Mouse (Mus musculus) midbrain, embryonic 14.5 days (tissue): Measurements from ENCODE around the gene Col7a1. TPM values are rescaled to one million over a fixed set of nuclear protein-coding genes. Genes with fewer than 3 reads are reported as not detected.

Source experiments
- ATAC-seq: fragments of 200-750 bp; cut with Nextera tagmentation; 2 replicates; pipeline ENCODE4 v1.8.0; 2017; ENCODE audit warnings: moderate number of reproducible peaks, moderate library complexity; ENCODE audit not compliant: low FRiP score, low TSS enrichment
- DNase-seq: peaks from one replicate; pipeline ENCODE4 v3.0.0-alpha.2; 2015
- H3K27ac ChIP-seq: fragments of 300-500 bp; sonication (generic); replicated peaks from 2 replicates; pipeline ENCODE4 v1.5.1; 2014; ENCODE audit warnings: mild to moderate bottlenecking, low read depth, low read length, moderate library complexity
- H3K27me3 ChIP-seq: fragments of 300-500 bp; sonication (generic); 2 replicates; pipeline ENCODE4 v1.6.1; 2014; ENCODE audit warnings: low read length, control low read depth, mixed read lengths; ENCODE audit not compliant: control insufficient read depth, insufficient read depth
- H3K36me3 ChIP-seq: fragments of 300-500 bp; sonication (generic); 2 replicates; pipeline ENCODE4 v1.6.1; 2014; ENCODE audit warnings: low read length, control low read depth; ENCODE audit not compliant: control insufficient read depth, insufficient read depth
- H3K4me1 ChIP-seq: fragments of 300-500 bp; sonication (generic); 2 replicates; pipeline ENCODE4 v1.6.1; 2014; ENCODE audit warnings: mild to moderate bottlenecking, antibody characterized with exemption, low read length, control low read depth; ENCODE audit not compliant: control insufficient read depth, insufficient read depth
- H3K4me2 ChIP-seq: fragments of 300-500 bp; sonication (generic); 2 replicates; pipeline ENCODE4 v1.6.1; 2014; ENCODE audit warnings: mild to moderate bottlenecking, low read length, moderate library complexity
- H3K4me3 ChIP-seq: fragments of 300-500 bp; sonication (generic); replicated peaks from 2 replicates; pipeline ENCODE4 v1.5.1; 2014; ENCODE audit warnings: low read depth, low read length
- H3K9ac ChIP-seq: fragments of 300-500 bp; sonication (generic); replicated peaks from 2 replicates; pipeline ENCODE4 v1.6.1; 2014; ENCODE audit warnings: mild to moderate bottlenecking, low read length, moderate library complexity
- H3K9me3 ChIP-seq: fragments of 300-500 bp; sonication (generic); 2 replicates; pipeline ENCODE4 v1.6.1; 2016; ENCODE audit warnings: low read length, control low read depth, mixed read lengths; ENCODE audit not compliant: control insufficient read depth
- WGBS: fragments of 180-500 bp; shearing (Covaris S2); extraction: QIAGEN DNeasy Blood & Tissue Kit; methylation state at CpG from one replicate; pipeline ENCODE4 v1.1.7; 2014; 5-methylcytosine and 5-hydroxymethylcytosine counted together
- polyA plus RNA-seq: library from polyadenylated mRNA; unstranded; fragments of >200 nt; fragmentation: Nextera tagmentation; extraction: Ambion mirVana; gene quantifications from 2 replicates; pipeline ENCODE4 v1.2.1, GENCODE M21; 2014

Gene Col7a1
- polyA plus RNA-seq, 1 experiment from 2014 or later: 1.5 TPM

DNA sequence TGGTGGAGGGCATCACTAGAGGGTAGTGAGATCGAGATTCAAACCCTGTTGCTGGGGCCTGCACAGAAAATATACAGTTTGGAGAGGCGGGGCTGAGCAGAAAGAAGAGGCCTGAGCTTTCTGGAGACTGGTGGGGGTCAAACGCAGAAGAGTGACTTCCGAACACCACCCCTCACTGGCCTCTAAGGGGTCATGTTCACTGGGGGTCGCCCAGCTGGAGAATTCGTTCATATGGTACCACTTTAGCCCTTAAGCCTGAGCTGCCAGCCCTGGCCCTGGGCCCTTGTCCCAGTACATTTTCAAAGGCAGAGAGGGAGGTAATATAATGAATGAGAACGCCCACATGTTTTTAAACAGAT lies 37.1 kb downstream of the Col7a1 start:
- no peaks in the 10 kb centered on the region for H3K27me3 ChIP-seq
- peaks cover 18% of the 10 kb centered on the region for H3K4me1 ChIP-seq
- no peak overlapping the region for H3K27ac ChIP-seq
- H3K4me3 ChIP-seq: no peak overlapping the region
- 85% methylated on average over 7 of the region's 7 CpGs for WGBS
- DNase-seq: no peak
- ATAC-seq: no peak
- H3K9ac ChIP-seq: no peak overlapping the region
- H3K36me3 ChIP-seq: no peaks in the 10 kb centered on the region
- H3K9me3 ChIP-seq: no peaks in the 10 kb centered on the region
- H3K4me2 ChIP-seq: no peak overlapping the region

DNA sequence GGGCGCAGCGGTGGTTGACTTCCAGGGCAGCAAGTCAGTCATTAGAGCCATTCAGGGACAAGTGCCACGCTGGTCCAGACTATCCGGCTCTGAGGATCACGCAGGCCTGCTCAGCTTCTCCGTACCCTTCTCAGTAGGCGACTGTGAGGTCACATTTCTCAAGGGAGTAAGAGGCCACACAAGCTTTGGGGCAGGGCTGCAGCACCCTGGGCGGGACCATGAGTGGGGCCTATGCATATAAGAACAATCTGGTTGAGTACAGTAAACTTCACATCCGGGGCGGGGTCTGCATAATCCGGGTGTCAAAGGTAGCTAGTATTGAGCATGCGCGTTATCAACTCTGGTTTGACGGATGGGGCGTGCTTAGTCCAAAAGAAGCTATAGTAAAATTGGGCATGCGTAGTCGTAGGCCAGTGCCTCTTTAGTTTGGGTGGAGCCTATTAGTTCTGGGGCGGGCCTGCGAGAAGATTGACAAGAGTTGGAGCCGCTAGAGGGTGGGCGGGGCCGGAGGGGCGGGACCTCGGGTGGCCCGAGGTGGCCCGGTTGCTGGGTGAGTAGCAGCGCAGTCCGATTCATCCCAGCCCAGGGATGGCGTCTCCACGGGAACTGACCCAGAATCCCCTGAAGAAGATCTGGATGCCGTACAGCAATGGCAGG lies 38.2 kb downstream of the Col7a1 start, which contains the start of gene Pfkfb4:
TSS of gene Pfkfb4 (plus strand) at position 351 of the 657 bp plus-strand sequence.
- H3K4me3 ChIP-seq: peak within 1 kb of the TSS; percentile 59
- no peaks in the 10 kb centered on the region for H3K27me3 ChIP-seq
- peak within 1 kb of the TSS; percentile 69 for H3K9ac ChIP-seq
- peak within 1 kb of the TSS; percentile 74 for H3K4me2 ChIP-seq
- WGBS: 2% methylated on average over 31 of the region's 31 CpGs
- H3K27ac ChIP-seq: peak within 1 kb of the TSS; percentile 81
- ATAC-seq (peak; percentile 96), DNase-seq (peak; percentile 99)
- H3K9me3 ChIP-seq: no peaks in the 10 kb centered on the region
- peaks cover 20% of the 10 kb centered on the region for H3K4me1 ChIP-seq
- no peaks in the 10 kb centered on the region for H3K36me3 ChIP-seq

DNA sequence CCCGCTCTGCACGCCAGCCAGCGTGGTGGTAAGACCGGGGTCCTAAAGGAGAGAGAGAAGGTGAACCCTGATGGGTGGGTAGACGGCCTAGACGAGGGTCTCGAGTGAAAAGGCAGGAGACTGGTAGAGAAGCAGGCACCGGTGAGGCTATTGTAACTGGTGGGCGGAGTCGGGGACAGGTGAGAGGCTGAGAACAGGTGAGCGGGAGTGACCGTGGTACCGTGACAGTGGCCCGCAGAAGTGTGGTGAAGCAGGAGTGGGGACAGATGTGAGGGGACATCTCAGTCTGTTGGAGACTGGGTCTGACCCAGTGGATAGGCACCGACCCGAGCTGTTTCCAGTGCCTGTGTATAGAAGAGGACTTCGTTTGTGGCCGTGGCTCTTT lies 38.7 kb downstream of the Col7a1 start:
- peak; percentile 31; the same call in 1 of the 2 replicates for ATAC-seq
- H3K27me3 ChIP-seq: no peaks in the 10 kb centered on the region
- no peaks in the 10 kb centered on the region for H3K9me3 ChIP-seq
- DNase-seq: no peak
- peak overlapping the region; percentile 59 for H3K4me3 ChIP-seq
- WGBS: 10% methylated on average over 18 of the region's 18 CpGs
- H3K27ac ChIP-seq: peak overlapping the region; percentile 78
- H3K36me3 ChIP-seq: no peaks in the 10 kb centered on the region
- peaks cover 20% of the 10 kb centered on the region for H3K4me1 ChIP-seq
- peak overlapping the region; percentile 69 for H3K9ac ChIP-seq
- peak overlapping the region; percentile 74 for H3K4me2 ChIP-seq

DNA sequence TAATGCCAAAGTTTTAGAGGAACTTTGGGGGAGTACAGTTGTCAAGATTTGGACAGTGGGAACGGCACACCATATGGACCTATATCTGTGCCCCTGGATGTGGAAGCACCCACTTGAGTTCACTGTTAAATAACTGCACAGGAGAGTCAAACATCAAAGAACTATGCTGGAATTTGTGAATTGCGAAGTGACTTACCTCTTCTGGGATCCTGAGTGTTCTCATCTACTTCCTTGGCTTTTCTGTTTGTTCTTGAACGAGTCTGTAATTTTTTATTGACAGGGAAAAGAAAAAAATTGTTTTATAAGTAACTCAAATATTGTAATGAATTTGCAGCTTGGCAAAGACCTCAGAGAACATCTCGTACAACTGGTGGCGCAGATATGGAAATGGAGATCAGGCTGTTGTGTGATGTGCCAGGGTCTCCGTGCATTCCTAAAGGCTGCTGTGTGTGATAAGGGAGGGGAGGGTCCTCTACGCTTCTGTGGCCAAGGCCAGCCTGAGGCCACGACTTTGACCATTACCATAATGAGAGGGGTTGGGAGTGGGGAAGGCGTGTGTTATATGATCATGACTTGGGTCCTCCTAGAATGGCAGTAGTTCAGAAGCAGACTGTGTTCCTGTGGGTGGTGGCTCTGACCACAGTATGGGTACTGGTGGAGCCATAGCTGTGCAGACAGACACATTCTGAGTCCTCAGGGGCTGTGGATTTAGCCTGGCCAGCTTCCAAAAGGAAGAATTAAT lies 39.4 kb downstream of the Col7a1 start:
- Histone ChIP-seq H3K9ac (no peak overlapping the region; the same call in 1 of the 2 replicates), H3K4me3 (peak overlapping the region; percentile 59), H3K27me3 (no peaks in the 10 kb centered on the region), H3K9me3 (no peaks in the 10 kb centered on the region), H3K4me2 (peak overlapping the region; percentile 74), H3K27ac (0 out of 2 replicates have a peak overlapping the region, but pooled peaks have one; percentile 78), H3K4me1 (peaks cover 20% of the 10 kb centered on the region), H3K36me3 (no peaks in the 10 kb centered on the region)
- ATAC-seq: no peak
- DNase-seq: no peak
- WGBS: 90% methylated on average over 9 of the region's 9 CpGs

DNA sequence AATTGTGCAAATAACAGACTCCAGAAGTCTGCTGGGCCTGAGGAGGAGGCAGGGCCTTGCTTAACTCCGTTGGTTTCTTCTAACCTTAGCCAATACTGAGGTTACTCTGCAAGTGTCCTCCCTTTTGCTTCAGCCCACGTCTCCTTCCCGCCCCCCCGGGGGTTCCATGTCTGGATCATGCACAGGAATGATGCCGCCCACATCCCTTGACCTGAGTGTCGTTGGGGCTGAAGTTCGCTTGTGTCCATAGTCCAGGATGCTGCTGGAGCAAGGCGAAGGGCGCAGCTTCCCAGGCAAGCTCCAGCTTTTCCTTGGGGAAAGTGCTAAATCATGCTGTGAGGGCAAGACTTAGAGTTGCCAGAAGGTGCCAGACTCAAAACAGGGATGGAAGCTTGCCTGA lies 43.0 kb downstream of the Col7a1 start:
- Histone ChIP-seq H3K9ac (no peak overlapping the region), H3K27ac (no peak overlapping the region), H3K4me2 (no peak overlapping the region), H3K4me3 (no peak overlapping the region), H3K9me3 (no peaks in the 10 kb centered on the region), H3K4me1 (peaks cover 13% of the 10 kb centered on the region), H3K27me3 (no peaks in the 10 kb centered on the region), H3K36me3 (0 out of 2 replicates have a peak, but pooled peaks cover 3% of the 10 kb centered on the region)
- 81% methylated on average over 9 of the region's 9 CpGs for WGBS
- DNase-seq (no peak), ATAC-seq (no peak)

DNA sequence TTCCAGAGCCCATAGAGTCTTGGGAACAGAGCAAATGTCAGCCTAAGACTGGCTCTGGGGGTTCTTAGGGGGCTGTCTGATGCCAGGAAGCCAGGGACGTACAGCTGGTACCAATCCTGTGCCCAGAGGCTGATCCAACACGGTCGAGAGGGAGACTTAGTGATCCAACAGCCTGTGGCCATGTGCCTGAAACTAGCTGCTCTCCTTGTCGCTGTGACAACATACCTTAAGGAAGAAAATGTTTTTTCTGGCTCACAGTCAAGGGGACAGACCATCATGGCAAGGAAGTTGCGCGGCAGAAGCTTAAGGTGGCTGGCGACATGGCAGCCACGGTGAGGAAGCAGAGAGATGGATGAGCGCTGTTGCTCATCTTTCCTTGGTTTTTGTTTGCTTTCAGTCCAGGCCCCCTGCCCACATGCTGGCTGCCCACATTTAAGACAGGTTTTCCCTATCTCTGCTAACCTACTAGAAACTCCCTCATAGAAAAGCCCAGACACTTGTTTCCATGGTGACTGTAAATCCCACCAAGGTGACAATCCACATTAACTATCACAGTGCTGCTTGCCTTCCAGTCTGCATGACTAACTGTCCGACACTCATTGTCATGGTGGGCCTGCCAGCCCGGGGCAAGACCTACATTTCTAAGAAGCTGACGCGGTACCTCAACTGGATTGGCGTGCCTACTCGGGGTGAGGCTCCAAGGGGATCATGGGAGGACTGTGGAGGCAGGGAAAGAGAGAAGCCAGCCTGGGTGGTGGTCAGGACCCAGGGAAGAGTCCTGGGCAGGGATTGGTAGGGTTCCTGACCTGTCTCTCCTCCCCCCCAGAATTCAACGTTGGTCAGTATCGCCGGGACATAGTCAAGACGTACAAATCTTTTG lies 45.1 kb downstream of the Col7a1 start:
- no peak overlapping the region for H3K4me3 ChIP-seq
- DNase-seq (peak; percentile 9), ATAC-seq (no peak)
- 0 out of 2 replicates have a peak, but pooled peaks cover 3% of the 10 kb centered on the region for H3K4me1 ChIP-seq
- no peaks in the 10 kb centered on the region for H3K9me3 ChIP-seq
- no peak overlapping the region for H3K4me2 ChIP-seq
- 76% methylated on average over 19 of the region's 19 CpGs for WGBS
- H3K27ac ChIP-seq: 0 out of 2 replicates have a peak overlapping the region, but pooled peaks have one; percentile 5
- H3K27me3 ChIP-seq: no peaks in the 10 kb centered on the region
- no peak overlapping the region for H3K9ac ChIP-seq
- peaks cover 7% of the 10 kb centered on the region; the same call in 1 of the 2 replicates for H3K36me3 ChIP-seq

DNA sequence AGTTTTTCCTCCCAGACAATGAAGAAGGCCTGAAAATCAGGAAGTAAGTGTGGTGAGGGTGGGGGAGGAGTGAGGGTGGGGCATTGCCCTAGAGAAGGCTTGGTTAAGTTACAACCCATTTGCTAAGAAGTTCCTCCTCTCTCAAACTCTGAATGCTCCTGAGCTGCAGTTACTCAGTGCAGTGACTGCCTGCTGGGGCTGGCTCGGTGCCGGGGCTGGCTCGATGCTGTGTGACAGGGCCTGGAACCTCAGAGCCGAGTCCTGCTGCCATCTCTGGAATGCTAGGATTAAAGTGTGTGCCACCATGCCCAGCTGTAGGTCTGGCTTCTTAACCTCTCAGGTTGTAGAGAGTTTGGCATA lies 45.8 kb downstream of the Col7a1 start:
- Histone ChIP-seq H3K4me3 (no peak overlapping the region), H3K27me3 (no peaks in the 10 kb centered on the region), H3K9me3 (no peaks in the 10 kb centered on the region), H3K4me2 (no peak overlapping the region), H3K27ac (no peak overlapping the region), H3K9ac (no peak overlapping the region), H3K4me1 (0 out of 2 replicates have a peak, but pooled peaks cover 3% of the 10 kb centered on the region), H3K36me3 (peaks cover 7% of the 10 kb centered on the region; the same call in 1 of the 2 replicates)
- 83% methylated on average over 4 of the region's 4 CpGs for WGBS
- no peak for ATAC-seq
- no peak for DNase-seq

DNA sequence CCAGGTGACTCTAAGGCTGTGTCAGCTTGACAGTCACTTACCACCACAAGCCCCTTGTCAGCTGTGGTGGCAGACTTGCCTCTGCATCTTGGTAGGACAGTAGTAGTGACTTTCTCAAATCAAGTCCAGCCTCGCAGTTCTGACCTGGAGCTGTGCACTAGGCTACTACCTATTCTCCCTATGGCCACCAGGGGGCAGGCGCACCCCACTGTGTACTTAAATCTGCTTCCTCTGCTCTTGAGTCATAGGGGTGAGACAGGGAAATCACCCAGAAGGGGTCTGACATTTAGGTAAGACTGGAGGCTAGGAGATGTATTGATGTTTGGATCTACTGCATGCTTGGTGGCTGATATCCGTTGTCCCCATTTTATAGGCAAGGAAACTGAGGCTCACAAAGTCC lies 47.3 kb downstream of the Col7a1 start:
- H3K9ac ChIP-seq: no peak overlapping the region
- H3K9me3 ChIP-seq: no peaks in the 10 kb centered on the region
- no peak overlapping the region for H3K27ac ChIP-seq
- ATAC-seq: no peak
- 8% methylated on average over 3 of the region's 3 CpGs for WGBS
- DNase-seq: peak; percentile 81
- H3K4me3 ChIP-seq: no peak overlapping the region
- no peaks in the 10 kb centered on the region for H3K4me1 ChIP-seq
- H3K36me3 ChIP-seq: peaks cover 9% of the 10 kb centered on the region
- no peaks in the 10 kb centered on the region for H3K27me3 ChIP-seq
- no peak overlapping the region for H3K4me2 ChIP-seq
